Mouse (Mus musculus): ENCODE measurements around the gene Igflr1. TPM values are rescaled to one million over a fixed set of nuclear protein-coding genes. Genes with fewer than 3 reads are reported as not detected.

The Igflr1 gene
- not detected for polyA plus RNA-seq (2014; fragmentation: Illumina TruSeq; extraction: RNeasy Lipid Tissue Mini Kit (QIAGEN cat#74804); ENCODE audit: low read depth, low replicate concordance)

GRCm38 (mm10) chr7:30564970-30565571, at the start of gene Igflr1:
Gene Igflr1, plus strand, starts transcription at chr7:30565427.

DNA sequence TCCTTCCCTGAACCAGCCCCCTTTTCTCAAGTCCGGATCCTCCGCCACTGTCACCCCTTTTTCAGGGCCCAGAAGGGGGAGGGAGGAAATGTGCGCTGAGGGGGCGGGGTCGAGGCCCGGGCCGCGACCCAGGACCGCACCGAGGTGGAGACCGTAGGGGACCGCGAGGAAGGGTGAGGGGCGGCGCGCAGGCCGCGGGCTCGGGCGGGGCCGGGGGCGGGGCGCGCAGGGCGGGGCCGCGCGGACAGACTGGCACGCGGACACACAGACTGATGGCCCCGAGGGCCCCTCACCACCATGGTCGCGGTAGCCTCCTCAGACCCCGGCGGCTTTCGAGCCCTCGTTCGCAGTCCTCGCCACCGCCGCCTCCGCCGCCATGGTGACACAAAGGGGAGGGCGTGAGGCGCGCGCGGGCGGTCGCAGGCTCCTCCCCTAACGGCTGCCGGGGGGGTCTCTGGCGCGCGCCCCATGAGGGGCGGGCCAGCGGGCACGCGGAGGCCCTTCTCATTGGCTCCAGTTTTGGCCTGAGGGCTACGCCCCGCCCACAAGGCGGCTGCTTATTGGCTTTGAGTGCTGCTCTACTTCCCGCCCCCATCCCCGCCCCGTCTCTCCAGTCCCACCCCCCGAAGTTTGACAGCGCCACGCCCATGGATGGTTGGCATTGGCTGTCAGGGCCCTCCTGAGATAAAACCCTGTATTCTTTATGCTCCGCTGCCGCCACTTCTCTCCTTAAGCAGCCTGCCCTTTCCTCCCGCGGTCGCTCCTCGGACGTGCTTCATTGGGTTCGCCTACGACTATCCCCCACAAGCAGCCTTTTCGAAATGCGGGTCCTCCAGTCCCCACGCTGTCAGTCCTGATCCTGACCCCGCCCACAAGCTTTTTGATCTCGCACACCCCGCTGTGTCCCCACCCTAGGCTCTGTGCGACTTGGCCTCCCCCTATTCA, 30.3 kb upstream of the Igflr1 start, which contains the start of gene Arhgap33:
TSS of gene Arhgap33 (minus strand) at position 428 of the 945 bp plus-strand sequence.

GRCm38 (mm10) chr7:30552102-30553020, 12.9 kb upstream of the Igflr1 start, which contains the start of the genes Hspb6 and Proser3:
Gene Hspb6, plus strand, starts transcription at chr7:30552178.
Gene Proser3, minus strand, starts transcription at chr7:30552299.

GRCm38 (mm10) chr7:30559443-30559954, 5.7 kb upstream of the Igflr1 start, which contains the start of gene Lin37:
Gene Lin37, minus strand, starts transcription at chr7:30559838.

GRCm38 (mm10) chr7:30563117-30563905, 1.9 kb upstream of the Igflr1 start, which contains the start of the genes U2af1l4, Gm49396 and Psenen:
Gene U2af1l4, plus strand, starts transcription at chr7:30563301.
Gene Gm49396, plus strand, starts transcription at chr7:30563344.
Gene Psenen, minus strand, starts transcription at chr7:30563627.

GRCm38 (mm10) chr7:30588676-30589434, 23.6 kb downstream of the Igflr1 start, which contains the start of gene Kmt2b:
Gene Kmt2b, minus strand, starts transcription at chr7:30588726.

DNA sequence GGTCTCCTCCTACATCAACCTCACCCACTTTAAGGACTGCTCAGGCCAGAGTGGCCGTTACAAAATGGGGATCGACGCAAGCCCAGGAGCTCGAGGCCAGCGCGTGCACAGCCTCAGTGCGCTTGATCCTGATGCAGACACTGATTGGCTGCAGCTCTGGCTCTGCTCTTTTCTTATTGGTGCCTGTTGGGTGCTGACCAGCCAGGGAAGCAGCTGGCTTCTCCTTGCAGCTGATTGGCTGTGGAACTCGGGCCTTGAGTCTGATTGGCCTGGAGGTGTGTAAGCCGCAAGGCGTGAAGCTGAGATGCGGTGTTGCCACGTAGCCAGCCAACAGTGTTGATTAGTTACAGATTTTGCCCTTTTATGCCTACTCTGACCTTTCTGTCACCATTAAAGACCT, 33.6 kb downstream of the Igflr1 start, which contains the start of gene Zbtb32:
TSS of gene Zbtb32 (minus strand) at position 124 of the 400 bp plus-strand sequence.

GRCm38 (mm10) chr7:30612654-30613402, 47.6 kb downstream of the Igflr1 start, which contains the start of gene Upk1a:
Gene Upk1a, minus strand, starts transcription at chr7:30612847.

Other genes with a start within 250 kb of the Igflr1 start
- 1.8 TPM for gene E130208F15Rik, start 243.7 kb upstream of the Igflr1 start, polyA plus RNA-seq (2014; fragmentation: Illumina TruSeq; extraction: RNeasy Lipid Tissue Mini Kit (QIAGEN cat#74804); ENCODE audit: low read depth, low replicate concordance)
- 2.2 TPM for gene Sdhaf1, start 241.5 kb upstream of the Igflr1 start, polyA plus RNA-seq (2014; fragmentation: Illumina TruSeq; extraction: RNeasy Lipid Tissue Mini Kit (QIAGEN cat#74804); ENCODE audit: low read depth, low replicate concordance)
- 0.57 TPM for gene Lrfn3, start 202.7 kb upstream of the Igflr1 start, polyA plus RNA-seq (2014; fragmentation: Illumina TruSeq; extraction: RNeasy Lipid Tissue Mini Kit (QIAGEN cat#74804); ENCODE audit: low read depth, low replicate concordance)
- 2.4 TPM for gene Tyrobp, start 151.7 kb upstream of the Igflr1 start, polyA plus RNA-seq (2014; fragmentation: Illumina TruSeq; extraction: RNeasy Lipid Tissue Mini Kit (QIAGEN cat#74804); ENCODE audit: low read depth, low replicate concordance)
- gene Hcst, start 145.6 kb upstream of the Igflr1 start, polyA plus RNA-seq (2014; fragmentation: Illumina TruSeq; extraction: RNeasy Lipid Tissue Mini Kit (QIAGEN cat#74804); ENCODE audit: low read depth, low replicate concordance) = not detected
- gene Nfkbid, start 143.7 kb upstream of the Igflr1 start, polyA plus RNA-seq (2014; fragmentation: Illumina TruSeq; extraction: RNeasy Lipid Tissue Mini Kit (QIAGEN cat#74804); ENCODE audit: low read depth, low replicate concordance) = 1.4 TPM
- 3.2 TPM for gene Aplp1, start 119.9 kb upstream of the Igflr1 start, polyA plus RNA-seq (2014; fragmentation: Illumina TruSeq; extraction: RNeasy Lipid Tissue Mini Kit (QIAGEN cat#74804); ENCODE audit: low read depth, low replicate concordance)
- gene Kirrel2, start 107.7 kb upstream of the Igflr1 start, polyA plus RNA-seq (2014; fragmentation: Illumina TruSeq; extraction: RNeasy Lipid Tissue Mini Kit (QIAGEN cat#74804); ENCODE audit: low read depth, low replicate concordance) = not detected
- gene Nphs1, start 107.1 kb upstream of the Igflr1 start, polyA plus RNA-seq (2014; fragmentation: Illumina TruSeq; extraction: RNeasy Lipid Tissue Mini Kit (QIAGEN cat#74804); ENCODE audit: low read depth, low replicate concordance) = not detected
- not detected for gene Prodh2, start 71.8 kb upstream of the Igflr1 start, polyA plus RNA-seq (2014; fragmentation: Illumina TruSeq; extraction: RNeasy Lipid Tissue Mini Kit (QIAGEN cat#74804); ENCODE audit: low read depth, low replicate concordance)
- 0.54 TPM for gene Arhgap33, start 30.4 kb upstream of the Igflr1 start, polyA plus RNA-seq (2014; fragmentation: Illumina TruSeq; extraction: RNeasy Lipid Tissue Mini Kit (QIAGEN cat#74804); ENCODE audit: low read depth, low replicate concordance)
- 35.6 TPM for gene Hspb6, start 13.2 kb upstream of the Igflr1 start, polyA plus RNA-seq (2014; fragmentation: Illumina TruSeq; extraction: RNeasy Lipid Tissue Mini Kit (QIAGEN cat#74804); ENCODE audit: low read depth, low replicate concordance)
- gene Proser3, start 13.1 kb upstream of the Igflr1 start, polyA plus RNA-seq (2014; fragmentation: Illumina TruSeq; extraction: RNeasy Lipid Tissue Mini Kit (QIAGEN cat#74804); ENCODE audit: low read depth, low replicate concordance) = 2.2 TPM
- gene Lin37, start 5.6 kb upstream of the Igflr1 start, polyA plus RNA-seq (2014; fragmentation: Illumina TruSeq; extraction: RNeasy Lipid Tissue Mini Kit (QIAGEN cat#74804); ENCODE audit: low read depth, low replicate concordance) = 3.1 TPM
- gene U2af1l4, start 2.1 kb upstream of the Igflr1 start, polyA plus RNA-seq (2014; fragmentation: Illumina TruSeq; extraction: RNeasy Lipid Tissue Mini Kit (QIAGEN cat#74804); ENCODE audit: low read depth, low replicate concordance) = 9.0 TPM
- 6.2 TPM for gene Gm49396, start 2.1 kb upstream of the Igflr1 start, polyA plus RNA-seq (2014; fragmentation: Illumina TruSeq; extraction: RNeasy Lipid Tissue Mini Kit (QIAGEN cat#74804); ENCODE audit: low read depth, low replicate concordance)
- 28.7 TPM for gene Psenen, start 1.8 kb upstream of the Igflr1 start, polyA plus RNA-seq (2014; fragmentation: Illumina TruSeq; extraction: RNeasy Lipid Tissue Mini Kit (QIAGEN cat#74804); ENCODE audit: low read depth, low replicate concordance)
- gene Kmt2b, start 23.3 kb downstream of the Igflr1 start, polyA plus RNA-seq (2014; fragmentation: Illumina TruSeq; extraction: RNeasy Lipid Tissue Mini Kit (QIAGEN cat#74804); ENCODE audit: low read depth, low replicate concordance) = 9.5 TPM
- gene Zbtb32, start 33.5 kb downstream of the Igflr1 start, polyA plus RNA-seq (2014; fragmentation: Illumina TruSeq; extraction: RNeasy Lipid Tissue Mini Kit (QIAGEN cat#74804); ENCODE audit: low read depth, low replicate concordance) = not detected
- not detected for gene Upk1a, start 47.4 kb downstream of the Igflr1 start, polyA plus RNA-seq (2014; fragmentation: Illumina TruSeq; extraction: RNeasy Lipid Tissue Mini Kit (QIAGEN cat#74804); ENCODE audit: low read depth, low replicate concordance)
- 1,311 TPM for gene Cox6b1, start 60.7 kb downstream of the Igflr1 start, polyA plus RNA-seq (2014; fragmentation: Illumina TruSeq; extraction: RNeasy Lipid Tissue Mini Kit (QIAGEN cat#74804); ENCODE audit: low read depth, low replicate concordance)
- not detected for gene Etv2, start 70.4 kb downstream of the Igflr1 start, polyA plus RNA-seq (2014; fragmentation: Illumina TruSeq; extraction: RNeasy Lipid Tissue Mini Kit (QIAGEN cat#74804); ENCODE audit: low read depth, low replicate concordance)
- not detected for gene Rbm42, start 84.9 kb downstream of the Igflr1 start, polyA plus RNA-seq (2014; fragmentation: Illumina TruSeq; extraction: RNeasy Lipid Tissue Mini Kit (QIAGEN cat#74804); ENCODE audit: low read depth, low replicate concordance)
- 3.0 TPM for gene Haus5, start 99.6 kb downstream of the Igflr1 start, polyA plus RNA-seq (2014; fragmentation: Illumina TruSeq; extraction: RNeasy Lipid Tissue Mini Kit (QIAGEN cat#74804); ENCODE audit: low read depth, low replicate concordance)
- gene Pmis2, start 106.2 kb downstream of the Igflr1 start, polyA plus RNA-seq (2014; fragmentation: Illumina TruSeq; extraction: RNeasy Lipid Tissue Mini Kit (QIAGEN cat#74804); ENCODE audit: low read depth, low replicate concordance) = not detected
- gene 2200002J24Rik, start 133.5 kb downstream of the Igflr1 start, polyA plus RNA-seq (2014; fragmentation: Illumina TruSeq; extraction: RNeasy Lipid Tissue Mini Kit (QIAGEN cat#74804); ENCODE audit: low read depth, low replicate concordance) = not detected
- gene Atp4a, start 146.8 kb downstream of the Igflr1 start, polyA plus RNA-seq (2014; fragmentation: Illumina TruSeq; extraction: RNeasy Lipid Tissue Mini Kit (QIAGEN cat#74804); ENCODE audit: low read depth, low replicate concordance) = not detected
- gene Tmem147, start 164.1 kb downstream of the Igflr1 start, polyA plus RNA-seq (2014; fragmentation: Illumina TruSeq; extraction: RNeasy Lipid Tissue Mini Kit (QIAGEN cat#74804); ENCODE audit: low read depth, low replicate concordance) = 7.3 TPM
- not detected for gene Gapdhs, start 178.3 kb downstream of the Igflr1 start, polyA plus RNA-seq (2014; fragmentation: Illumina TruSeq; extraction: RNeasy Lipid Tissue Mini Kit (QIAGEN cat#74804); ENCODE audit: low read depth, low replicate concordance)
- gene Sbsn, start 186.0 kb downstream of the Igflr1 start, polyA plus RNA-seq (2014; fragmentation: Illumina TruSeq; extraction: RNeasy Lipid Tissue Mini Kit (QIAGEN cat#74804); ENCODE audit: low read depth, low replicate concordance) = 0.69 TPM
- 2.5 TPM for gene Dmkn, start 198.3 kb downstream of the Igflr1 start, polyA plus RNA-seq (2014; fragmentation: Illumina TruSeq; extraction: RNeasy Lipid Tissue Mini Kit (QIAGEN cat#74804); ENCODE audit: low read depth, low replicate concordance)
- not detected for gene Krtdap, start 222.5 kb downstream of the Igflr1 start, polyA plus RNA-seq (2014; fragmentation: Illumina TruSeq; extraction: RNeasy Lipid Tissue Mini Kit (QIAGEN cat#74804); ENCODE audit: low read depth, low replicate concordance)